Mouse (Mus musculus) activated CD4-positive, CD25-positive, alpha-beta regulatory T cell, adult 4 months (primary cell): ENCODE measurements around the gene Maoa. TPM values are rescaled to one million over a fixed set of nuclear protein-coding genes. Genes with fewer than 3 reads are reported as not detected.
A peak's percentile ranks its signal among the peaks of the same experiment; 100 is the strongest.

Experiments used
- ATAC-seq: one replicate; pipeline ENCODE4 v1.8.0; 2017
- polyA plus RNA-seq, 2 experiments: library from polyadenylated mRNA; unstranded; fragments of 100-300 nt; shearing (Covaris generic); gene quantifications; one replicate each; pipeline ENCODE4 v1.2.1; 2017

Gene Maoa
- under 1 TPM in 1 of 2 experiments, not detected in 1; 0.33 TPM for polyA plus RNA-seq

GRCm38 (mm10) chrX:16619034-16619929, at the start of gene Maoa:
Maoa (plus strand) TSS chrX:16619698.
- peak; percentile 50 for ATAC-seq

GRCm38 (mm10) chrX:16618225-16619033, 1.1 kb upstream of the Maoa start:
- ATAC-seq = peak; percentile 88

GRCm38 (mm10) chrX:16656511-16656910, 37.0 kb downstream of the Maoa start:
- ATAC-seq = no peak

GRCm38 (mm10) chrX:16706094-16706493, 86.6 kb downstream of the Maoa start:
- ATAC-seq = no peak

- ATAC-seq = no peak
Measured at GRCm38 (mm10) chrX:16714033-16714432, 94.5 kb downstream of the Maoa start.

Other genes starting within 250 kb of the Maoa start
- not detected for gene Cypt1, start 96.8 kb upstream of the Maoa start, polyA plus RNA-seq
- not detected for gene Maob, start 197.7 kb downstream of the Maoa start, polyA plus RNA-seq